Mouse (Mus musculus) right cerebral cortex, postnatal 25 days (tissue): ENCODE measurements around the gene Speer4d.
"Not testable (repeated sequence)": the region's sequence is repeated elsewhere in the genome, so short reads cannot be mapped to it uniquely, and the experiment has no call there.

ENCODE experiments used
- DNase-seq: peaks from one replicate; pipeline ENCODE4 v3.0.0; 2022

The Speer4d gene

DNA sequence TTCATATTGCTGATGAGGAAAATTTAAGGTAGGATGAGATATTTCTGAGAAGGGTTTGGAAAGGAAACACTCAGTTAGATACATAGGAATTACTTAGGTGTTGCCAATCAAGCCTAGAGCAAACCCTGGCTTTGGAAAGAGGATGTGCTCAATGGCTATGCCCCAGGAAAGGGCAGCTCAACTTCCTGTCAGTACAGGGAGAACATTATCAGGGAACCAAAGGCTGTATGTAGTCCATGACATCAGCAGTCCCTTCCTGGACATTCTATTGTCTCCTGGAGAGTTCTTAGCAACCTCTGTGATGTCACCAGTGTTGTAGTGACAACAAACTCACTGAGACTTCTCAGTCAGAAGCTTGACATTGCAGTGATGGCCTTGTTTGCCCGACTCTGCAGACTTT, at the start of gene Speer4d:
Gene Speer4d, plus strand, starts transcription at position 301 of the 400 bp plus-strand sequence.
- not testable (repeated sequence) for DNase-seq

DNA sequence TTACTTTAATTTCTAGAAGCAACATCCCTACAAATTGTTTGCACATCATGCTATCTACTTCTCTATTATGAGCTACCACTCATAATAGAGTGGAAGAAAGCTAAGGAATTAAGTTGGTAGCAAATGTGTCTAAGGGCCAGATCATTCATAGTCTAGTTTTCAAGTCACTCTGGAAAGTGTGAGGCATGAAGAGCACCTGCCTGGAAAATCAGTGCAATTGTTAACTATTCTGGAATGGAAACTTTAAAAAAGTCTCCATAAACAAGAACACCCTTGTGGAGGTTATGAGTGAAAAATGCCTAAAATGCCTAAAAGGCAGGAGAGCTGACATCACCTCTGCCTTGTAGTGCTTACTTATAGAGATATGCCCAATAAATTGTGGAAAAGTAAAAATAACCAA, 45.1 kb upstream of the Speer4d start:
- DNase-seq = not testable (repeated sequence)

- not testable (repeated sequence) for DNase-seq
Measured at GRCm38 (mm10) chr5:15577033-15577432, 41.8 kb upstream of the Speer4d start, which contains the start of gene Gm21083. Gene Gm21083 (plus strand): TSS chr5:15577333.

DNA sequence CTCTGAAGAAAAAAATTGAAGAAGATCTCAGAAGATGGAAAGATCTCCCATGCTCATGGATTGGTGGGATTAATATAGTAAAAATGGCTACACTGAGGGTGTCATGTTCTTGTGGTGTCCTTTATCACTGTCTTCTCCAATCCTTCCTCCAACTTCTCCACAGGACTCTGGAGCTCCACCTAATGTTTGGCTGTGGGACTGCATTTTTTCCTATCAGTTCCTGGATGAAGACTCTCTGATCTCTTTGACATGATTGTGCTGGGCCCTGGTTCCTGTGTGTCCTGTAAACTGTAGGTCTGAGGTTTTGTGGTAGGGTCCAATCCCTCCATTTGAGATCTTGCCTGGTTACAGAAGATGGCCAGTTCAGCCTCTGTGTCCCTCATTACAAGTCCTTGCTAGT, 32.5 kb upstream of the Speer4d start:
- DNase-seq = not testable (repeated sequence)

DNA sequence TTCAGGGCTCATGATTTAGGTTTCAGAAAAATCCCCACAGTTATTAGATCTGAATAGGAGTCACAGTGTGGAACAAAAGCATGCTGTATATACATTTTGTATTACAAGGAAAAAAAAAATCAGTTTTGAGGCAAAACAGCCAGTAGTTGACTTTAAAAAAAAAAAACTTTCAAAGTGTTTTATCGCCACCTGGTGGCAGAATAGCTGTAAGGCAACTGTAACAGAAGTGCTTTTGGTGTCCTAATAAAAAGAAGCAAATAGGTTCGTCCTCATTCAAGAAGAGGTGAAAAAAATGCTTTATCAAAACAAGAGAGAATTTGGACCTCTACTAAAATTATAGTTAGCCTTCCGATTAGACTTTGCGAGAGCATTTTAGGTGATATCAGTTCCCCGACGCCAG, 30.6 kb upstream of the Speer4d start:
- DNase-seq = not testable (repeated sequence)

GRCm38 (mm10) chr5:15590635-15591034, 28.2 kb upstream of the Speer4d start:
- DNase-seq = not testable (repeated sequence)

- DNase-seq = not testable (repeated sequence)
Measured at GRCm38 (mm10) chr5:15591577-15591976, 27.3 kb upstream of the Speer4d start.

- not testable (repeated sequence) for DNase-seq
Measured at GRCm38 (mm10) chr5:15598831-15599230, 20.0 kb upstream of the Speer4d start.

- DNase-seq = not testable (repeated sequence)
Measured at GRCm38 (mm10) chr5:15600342-15600741, 18.5 kb upstream of the Speer4d start.

DNA sequence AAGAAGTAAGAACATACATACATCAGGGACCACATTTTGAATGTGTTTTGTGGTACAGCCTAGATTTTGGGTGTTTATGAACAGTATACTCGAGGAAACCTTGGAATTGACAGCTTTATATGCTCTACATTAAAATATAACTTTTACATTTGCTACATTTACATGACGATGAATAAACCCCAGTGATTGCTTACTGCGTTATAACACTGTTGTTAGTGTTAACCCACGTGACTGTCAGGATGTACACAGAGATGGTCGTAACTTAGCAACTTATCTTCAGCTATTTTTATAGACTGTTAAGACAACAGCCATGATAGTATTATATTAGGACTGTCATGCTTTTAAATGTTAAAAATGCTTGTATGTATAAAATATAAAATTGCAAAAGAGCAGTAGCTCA, 17.4 kb upstream of the Speer4d start:
- not testable (repeated sequence) for DNase-seq

GRCm38 (mm10) chr5:15601960-15602359, 16.9 kb upstream of the Speer4d start:
- not testable (repeated sequence) for DNase-seq

GRCm38 (mm10) chr5:15602424-15602947, 16.4 kb upstream of the Speer4d start:
- not testable (repeated sequence) for DNase-seq

GRCm38 (mm10) chr5:15603008-15603407, 15.9 kb upstream of the Speer4d start:
- DNase-seq = not testable (repeated sequence)

GRCm38 (mm10) chr5:15603585-15603984, 15.3 kb upstream of the Speer4d start:
- not testable (repeated sequence) for DNase-seq

DNA sequence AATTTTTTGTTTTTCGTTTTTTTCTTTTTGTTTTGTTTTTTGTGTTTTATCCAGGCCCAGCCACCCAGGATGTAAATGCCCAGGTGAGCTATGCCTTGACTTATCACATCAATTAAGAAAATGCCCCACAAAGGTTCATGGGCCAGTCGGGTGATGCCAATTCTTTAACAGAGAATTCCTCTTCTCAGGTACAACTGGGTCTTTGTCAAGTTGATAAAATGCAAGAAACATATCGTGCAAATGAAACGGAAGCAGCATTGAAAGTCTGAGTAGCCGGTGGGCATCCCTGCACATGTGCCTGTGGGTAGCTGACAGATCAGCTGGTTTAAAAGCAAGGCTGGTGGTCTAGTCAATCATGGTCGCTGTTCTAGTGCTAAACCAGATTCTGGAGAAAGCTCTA, 12.2 kb upstream of the Speer4d start:
- not testable (repeated sequence) for DNase-seq

- DNase-seq = not testable (repeated sequence)
Measured at GRCm38 (mm10) chr5:15610695-15611094, 8.2 kb upstream of the Speer4d start.

- not testable (repeated sequence) for DNase-seq
Measured at GRCm38 (mm10) chr5:15616195-15616594, 2.7 kb upstream of the Speer4d start.

DNA sequence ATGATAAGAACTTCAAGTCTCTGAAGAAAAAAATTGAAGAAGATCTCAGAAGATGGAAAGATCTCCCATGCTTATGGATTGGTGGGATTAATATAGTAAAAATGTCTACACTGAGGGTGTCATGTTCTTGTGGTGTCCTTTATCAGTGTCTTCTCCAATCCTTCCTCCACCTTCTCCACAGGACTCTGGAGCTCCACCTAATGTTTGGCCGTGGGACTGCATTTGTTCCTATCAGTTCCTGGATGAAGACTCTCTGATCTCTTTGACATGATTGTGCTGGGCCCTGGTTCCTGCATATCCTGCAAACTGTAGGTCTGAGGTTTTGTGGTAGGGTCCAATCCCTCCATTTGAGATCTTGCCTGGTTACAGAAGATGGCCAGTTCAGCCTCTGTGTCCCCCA, 9.3 kb downstream of the Speer4d start:
- not testable (repeated sequence) for DNase-seq

GRCm38 (mm10) chr5:15630068-15630467, 11.2 kb downstream of the Speer4d start:
- not testable (repeated sequence) for DNase-seq

- not testable (repeated sequence) for DNase-seq
Measured at GRCm38 (mm10) chr5:15637637-15638036, 18.8 kb downstream of the Speer4d start.

DNA sequence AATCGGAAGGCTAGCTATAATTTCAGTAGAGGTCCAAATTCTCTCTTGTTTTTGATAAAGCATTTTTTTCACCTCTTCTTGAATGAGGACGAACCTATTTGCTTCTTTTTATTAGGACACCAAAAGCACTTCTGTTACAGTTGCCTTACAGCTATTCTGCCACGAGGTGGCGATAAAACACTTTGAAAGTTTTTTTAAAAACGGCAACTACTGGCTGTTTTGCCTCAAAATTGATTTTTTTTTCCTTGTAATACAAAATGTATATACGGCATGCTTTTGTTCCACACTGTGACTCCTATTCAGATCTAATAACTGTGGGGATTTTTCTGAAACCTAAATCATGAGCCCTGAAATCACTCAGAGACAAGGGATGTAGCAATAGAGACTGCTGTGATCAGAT, 26.8 kb downstream of the Speer4d start:
- not testable (repeated sequence) for DNase-seq

GRCm38 (mm10) chr5:15652334-15652733, 33.5 kb downstream of the Speer4d start:
- DNase-seq = not testable (repeated sequence)

GRCm38 (mm10) chr5:15656959-15657358, 38.1 kb downstream of the Speer4d start, which contains the start of gene 4930572O03Rik:
Gene 4930572O03Rik (minus strand): TSS chr5:15657059.
- DNase-seq = not testable (repeated sequence)

DNA sequence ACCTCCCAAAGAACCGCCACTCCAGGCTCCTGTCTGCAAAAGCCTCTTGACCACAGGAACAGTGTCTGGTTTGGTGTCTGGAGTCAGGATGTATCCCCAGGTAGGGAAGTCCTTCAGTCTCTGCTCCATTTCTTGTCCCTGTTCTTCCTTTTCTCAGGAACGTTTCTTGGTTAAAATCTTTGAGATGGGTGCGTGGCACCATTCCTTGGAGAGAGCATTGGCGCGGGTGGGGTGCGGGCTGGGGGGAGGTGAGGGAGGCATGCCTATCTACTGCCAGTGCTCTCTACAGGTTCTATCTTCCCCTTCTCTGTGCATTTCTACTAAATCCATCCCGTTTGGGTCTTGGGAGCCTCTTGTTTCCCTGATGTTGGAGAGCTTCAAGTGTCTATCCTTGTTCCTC, 45.0 kb downstream of the Speer4d start:
- DNase-seq = not testable (repeated sequence)

DNA sequence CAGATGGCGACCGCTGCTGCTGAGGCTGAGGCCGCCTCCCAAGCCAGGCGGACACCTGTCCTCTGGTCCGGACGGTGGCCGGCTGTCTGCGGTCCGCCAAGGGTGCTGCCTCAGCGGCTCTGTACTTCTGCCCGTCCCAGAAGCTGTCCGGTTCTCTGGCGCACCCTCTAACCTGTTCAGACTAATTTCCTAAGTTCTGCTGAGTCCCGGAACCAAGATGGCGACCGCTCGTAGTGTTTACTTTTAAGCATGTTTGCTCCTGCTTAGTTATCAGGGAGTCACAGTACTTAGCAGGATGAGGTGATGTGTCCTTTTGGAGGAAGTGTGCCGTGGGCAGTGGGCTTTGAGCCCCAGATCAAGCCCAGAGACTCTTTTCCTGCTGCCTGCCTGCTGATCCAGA, 51.9 kb downstream of the Speer4d start:
- not testable (repeated sequence) for DNase-seq
